Mouse (Mus musculus): ENCODE data around the gene Frmpd3. TPM values are rescaled to one million over a fixed set of nuclear protein-coding genes. Genes with fewer than 3 reads are reported as not detected.
"Not testable (repeated sequence)": the region's sequence is repeated elsewhere in the genome, so short reads cannot be mapped to it uniquely, and the experiment has no call there.

Gene Frmpd3
- polyA plus RNA-seq (2015; fragmentation: Nextera tagmentation; extraction: Ambion mirVana): 0.03 TPM in 1 of 2 replicates, not detected in the other

DNA sequence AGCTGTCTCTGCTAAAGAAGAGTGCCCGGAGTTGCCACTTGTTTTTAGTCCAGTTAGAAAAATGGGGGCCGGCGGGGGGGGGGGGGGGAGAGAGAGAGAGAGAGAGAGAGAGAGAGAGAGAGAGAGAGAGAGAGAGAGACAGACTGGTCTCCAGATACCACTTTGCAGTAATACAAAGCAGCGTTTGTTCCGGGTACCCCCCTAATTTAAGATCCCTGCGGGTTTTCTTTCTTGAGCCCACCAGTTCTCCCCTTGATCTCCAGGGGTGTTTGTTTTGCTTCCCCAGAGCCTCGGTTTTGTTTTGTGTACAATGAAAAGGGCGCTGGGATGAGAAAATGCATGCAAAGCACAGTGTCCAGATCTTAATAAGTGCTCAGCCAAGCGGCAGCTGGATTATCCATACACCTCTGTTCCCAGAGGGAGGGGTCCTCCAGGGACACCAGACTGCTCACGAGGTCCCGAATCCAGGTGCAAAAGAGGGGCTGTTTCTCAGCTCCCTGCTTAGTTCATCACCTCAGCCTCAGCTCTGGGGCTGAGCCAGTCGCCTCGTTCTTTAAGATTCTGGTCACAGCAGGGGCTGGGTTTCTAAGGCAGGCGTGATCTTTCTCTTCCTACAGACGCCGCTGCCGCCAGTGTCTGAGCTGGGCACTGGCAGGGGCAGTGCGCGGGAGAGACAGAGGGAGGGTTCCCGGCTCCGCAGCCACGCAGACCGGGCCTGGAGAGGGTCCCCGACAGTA lies at the start of gene Frmpd3:
Frmpd3 (plus strand) TSS at position 608 of the 737 bp plus-strand sequence.
- ATAC-seq (ENCODE audit: low read depth): peak; percentile 45; the same call in 1 of the 2 replicates
- Histone ChIP-seq H3K27ac (ENCODE audit: low read length) (no peak within 1 kb of the TSS), H3K4me3 (ENCODE audit: low read length) (peak within 1 kb of the TSS; percentile 37), H3K4me1 (replicated peaks; ENCODE audit: control insufficient read depth, insufficient read depth, low read length) (no peaks in the 10 kb centered on the region), H3K9me3 (ENCODE audit: control insufficient read depth, low read length) (no peaks in the 10 kb centered on the region), H3K27me3 (ENCODE audit: control insufficient read depth, insufficient read depth, low read depth, low read length) (peaks cover 21% of the 10 kb centered on the region), H3K9ac (ENCODE audit: low read length) (peak within 1 kb of the TSS; percentile 46; the same call in 1 of the 2 replicates), H3K4me2 (ENCODE audit: low read depth, low read length) (peak within 1 kb of the TSS; percentile 55), H3K36me3 (ENCODE audit: control insufficient read depth, insufficient read depth, low read length) (no peaks in the 10 kb centered on the region)
- 13% methylated on average over 23 of the region's 24 CpGs for WGBS

DNA sequence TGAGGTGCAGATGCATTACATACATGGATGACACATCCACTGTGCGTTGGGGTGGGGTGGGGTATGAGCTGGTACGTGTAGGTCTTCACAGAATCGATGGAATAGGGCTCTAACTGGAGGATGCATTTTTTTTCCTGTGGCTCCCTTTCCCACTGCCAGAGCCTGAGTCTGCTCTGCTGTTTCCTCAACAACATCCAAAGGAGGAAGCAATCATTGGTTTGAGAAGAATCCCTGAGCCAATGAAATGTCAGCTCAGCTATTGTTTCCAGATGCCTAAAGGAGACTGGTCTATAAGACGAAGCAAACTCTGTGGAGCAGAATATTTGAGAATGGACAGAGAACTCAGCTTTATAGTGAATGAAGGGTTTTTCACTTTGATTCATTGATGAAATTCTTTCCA lies 38.3 kb upstream of the Frmpd3 start:
- peaks cover 2% of the 10 kb centered on the region for H3K27me3 ChIP-seq (ENCODE audit: control insufficient read depth, insufficient read depth, low read depth, low read length)
- ATAC-seq (ENCODE audit: low read depth): no peak

DNA sequence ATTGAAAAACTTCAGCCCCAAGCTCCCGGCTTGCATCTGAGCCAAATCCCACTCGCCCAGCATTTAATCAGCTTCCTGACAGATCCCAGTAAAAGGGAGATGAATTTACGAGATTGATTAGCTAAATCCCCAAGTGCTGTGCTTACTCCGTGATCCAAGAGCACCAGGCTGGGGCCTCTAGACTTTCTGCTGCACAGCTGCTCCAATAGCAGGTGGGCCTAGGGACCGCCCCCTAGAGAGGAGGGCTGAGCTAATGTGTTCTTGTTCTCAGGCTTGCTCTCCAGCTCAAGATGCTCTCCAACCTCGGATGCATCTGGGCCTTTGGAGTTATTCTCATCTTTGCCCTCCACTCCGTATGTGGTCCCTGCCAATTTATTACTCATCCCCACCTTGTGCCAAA lies 36.4 kb upstream of the Frmpd3 start:
- no peak overlapping the region for H3K4me3 ChIP-seq (ENCODE audit: low read length)
- peaks cover 2% of the 10 kb centered on the region for H3K27me3 ChIP-seq (ENCODE audit: control insufficient read depth, insufficient read depth, low read depth, low read length)
- no peak for ATAC-seq (ENCODE audit: low read depth)
- WGBS: 62% methylated on average over 7 of the region's 7 CpGs
- H3K36me3 ChIP-seq (ENCODE audit: control insufficient read depth, insufficient read depth, low read length): no peaks in the 10 kb centered on the region
- H3K9ac ChIP-seq (ENCODE audit: low read length): no peak overlapping the region
- H3K4me2 ChIP-seq (ENCODE audit: low read depth, low read length): no peak overlapping the region
- no peaks in the 10 kb centered on the region for H3K4me1 ChIP-seq (replicated peaks; ENCODE audit: control insufficient read depth, insufficient read depth, low read length)
- no peaks in the 10 kb centered on the region for H3K9me3 ChIP-seq (ENCODE audit: control insufficient read depth, low read length)
- no peak overlapping the region for H3K27ac ChIP-seq (ENCODE audit: low read length)

More for the DNA sequence above, 38.3 kb upstream of the Frmpd3 start:
- H3K4me1 ChIP-seq (replicated peaks; ENCODE audit: control insufficient read depth, insufficient read depth, low read length): no peaks in the 10 kb centered on the region
- no peak overlapping the region for H3K9ac ChIP-seq (ENCODE audit: low read length)
- H3K36me3 ChIP-seq (ENCODE audit: control insufficient read depth, insufficient read depth, low read length): no peaks in the 10 kb centered on the region
- 65% methylated on average over 4 of the region's 4 CpGs for WGBS
- no peaks in the 10 kb centered on the region for H3K9me3 ChIP-seq (ENCODE audit: control insufficient read depth, low read length)
- no peak overlapping the region for H3K4me3 ChIP-seq (ENCODE audit: low read length)
- H3K4me2 ChIP-seq (ENCODE audit: low read depth, low read length): no peak overlapping the region
- no peak overlapping the region for H3K27ac ChIP-seq (ENCODE audit: low read length)

DNA sequence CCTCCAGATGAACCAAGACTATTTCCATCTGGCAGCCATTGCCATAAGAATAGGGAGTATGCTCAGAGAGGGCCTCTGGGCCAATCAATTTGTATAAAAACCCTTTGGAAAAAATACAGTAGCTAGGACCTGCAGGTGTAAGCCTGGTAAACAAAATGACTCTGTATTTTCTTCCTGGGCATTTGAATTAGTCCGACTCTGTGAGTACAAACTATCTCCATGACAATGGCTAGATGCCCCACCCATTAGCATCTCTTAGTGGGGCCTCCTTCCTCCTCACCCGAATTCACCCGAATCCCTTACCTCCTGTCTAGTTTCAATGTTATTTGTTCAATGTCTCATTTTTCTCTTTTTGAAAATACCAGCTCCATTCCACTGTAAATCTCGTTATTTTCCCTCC lies 24.1 kb upstream of the Frmpd3 start:
- Histone ChIP-seq H3K4me1 (replicated peaks; ENCODE audit: control insufficient read depth, insufficient read depth, low read length) (no peaks in the 10 kb centered on the region), H3K9me3 (ENCODE audit: control insufficient read depth, low read length) (no peaks in the 10 kb centered on the region), H3K4me3 (ENCODE audit: low read length) (no peak overlapping the region), H3K4me2 (ENCODE audit: low read depth, low read length) (no peak overlapping the region), H3K27ac (ENCODE audit: low read length) (no peak overlapping the region), H3K9ac (ENCODE audit: low read length) (no peak overlapping the region), H3K27me3 (ENCODE audit: control insufficient read depth, insufficient read depth, low read depth, low read length) (no peaks in the 10 kb centered on the region; the same call in 1 of the 2 replicates), H3K36me3 (ENCODE audit: control insufficient read depth, insufficient read depth, low read length) (no peaks in the 10 kb centered on the region)
- ATAC-seq (ENCODE audit: low read depth): no peak
- 76% methylated on average over 4 of the region's 4 CpGs for WGBS

DNA sequence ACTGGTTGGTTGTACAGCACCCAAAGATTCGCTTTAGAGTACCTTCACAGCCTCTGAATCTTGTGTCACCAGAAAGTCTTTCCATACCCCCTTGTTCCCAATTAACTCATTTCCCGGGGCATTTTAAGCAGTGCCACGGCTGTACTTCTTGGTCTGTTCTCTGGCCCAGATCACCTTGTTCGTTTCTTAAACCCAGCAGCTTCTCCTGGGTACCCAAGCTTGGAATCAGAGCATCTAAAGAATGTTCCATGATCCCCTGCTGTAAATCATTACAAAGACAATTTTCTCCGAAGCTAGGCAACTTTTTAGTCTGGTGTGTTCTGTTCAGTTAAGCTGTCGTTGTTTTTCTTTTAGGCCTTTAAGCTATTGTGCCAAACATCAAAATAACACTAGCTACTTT lies 22.9 kb upstream of the Frmpd3 start:
- Histone ChIP-seq H3K27me3 (ENCODE audit: control insufficient read depth, insufficient read depth, low read depth, low read length) (no peaks in the 10 kb centered on the region; the same call in 1 of the 2 replicates), H3K4me1 (replicated peaks; ENCODE audit: control insufficient read depth, insufficient read depth, low read length) (no peaks in the 10 kb centered on the region), H3K9me3 (ENCODE audit: control insufficient read depth, low read length) (no peaks in the 10 kb centered on the region), H3K36me3 (ENCODE audit: control insufficient read depth, insufficient read depth, low read length) (no peaks in the 10 kb centered on the region), H3K4me3 (ENCODE audit: low read length) (no peak overlapping the region), H3K9ac (ENCODE audit: low read length) (no peak overlapping the region), H3K4me2 (ENCODE audit: low read depth, low read length) (no peak overlapping the region), H3K27ac (ENCODE audit: low read length) (no peak overlapping the region)
- ATAC-seq (ENCODE audit: low read depth): no peak
- WGBS: 83% methylated on average over 6 of the region's 6 CpGs

DNA sequence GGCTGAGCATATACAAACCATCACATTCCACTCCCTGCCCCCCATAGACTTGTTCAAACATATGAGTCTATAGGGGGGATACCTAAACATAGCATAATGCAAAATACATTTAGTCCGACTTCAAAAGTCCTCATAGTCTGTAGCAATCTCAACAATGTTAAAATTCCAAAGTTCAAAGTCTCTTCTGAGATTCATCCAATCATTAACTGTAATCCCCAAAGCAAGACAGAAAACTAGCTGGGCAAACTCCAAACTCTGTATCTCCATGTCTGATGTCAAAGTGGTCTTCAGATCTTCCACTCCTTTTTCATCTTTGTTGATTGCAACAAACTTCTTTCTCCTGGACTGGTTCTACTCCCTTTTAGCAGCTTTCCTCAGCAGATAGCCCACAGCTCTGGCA lies 21.4 kb upstream of the Frmpd3 start:
- WGBS: 77% methylated on average over 1 of the region's 1 CpGs
- ATAC-seq (ENCODE audit: low read depth); H3K4me1 ChIP-seq (replicated peaks; ENCODE audit: control insufficient read depth, insufficient read depth, low read length): not testable (repeated sequence)

DNA sequence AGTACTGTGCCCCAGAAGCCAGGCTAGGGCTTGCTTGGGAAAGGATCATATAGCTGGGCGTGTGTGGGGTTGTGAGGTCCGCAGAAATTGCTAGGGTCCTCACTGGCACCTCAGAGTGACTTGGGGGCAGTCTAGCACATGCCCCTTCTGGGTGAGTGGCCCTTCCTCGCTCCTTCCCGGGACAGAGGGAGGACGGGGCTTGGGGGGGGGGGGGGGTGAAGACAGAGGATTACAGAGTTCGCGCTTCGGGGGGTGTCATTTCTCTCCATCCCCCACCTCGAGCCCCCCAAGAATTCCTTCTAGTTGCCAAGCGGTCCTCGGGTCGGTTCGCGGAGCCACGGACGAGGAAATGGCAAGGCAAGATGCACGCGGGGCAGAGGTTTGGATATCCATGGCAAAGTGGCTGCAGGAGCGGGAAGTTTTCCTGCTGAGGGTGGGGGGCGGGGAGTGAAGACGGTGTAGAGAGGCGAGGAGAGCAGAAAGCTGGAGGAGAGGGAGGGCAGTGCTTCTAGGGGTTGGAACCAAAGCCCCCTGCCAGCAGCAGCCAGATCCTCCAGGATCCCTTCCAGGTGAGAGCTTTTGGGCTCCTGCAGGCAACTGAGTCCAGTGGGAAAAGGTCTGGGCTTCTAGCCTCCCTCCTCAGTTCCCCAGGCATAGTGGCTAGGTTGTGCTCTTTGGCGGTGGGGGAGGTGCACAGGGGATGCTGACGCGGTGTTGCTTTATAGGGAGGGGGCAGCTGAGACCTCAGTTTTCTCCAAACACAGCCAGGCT lies 515 bp downstream of the Frmpd3 start:
- WGBS: 19% methylated on average over 23 of the region's 25 CpGs
- Histone ChIP-seq H3K36me3 (ENCODE audit: control insufficient read depth, insufficient read depth, low read length) (no peaks in the 10 kb centered on the region), H3K27ac (ENCODE audit: low read length) (no peak overlapping the region), H3K27me3 (ENCODE audit: control insufficient read depth, insufficient read depth, low read depth, low read length) (peaks cover 21% of the 10 kb centered on the region), H3K9me3 (ENCODE audit: control insufficient read depth, low read length) (no peaks in the 10 kb centered on the region), H3K4me1 (replicated peaks; ENCODE audit: control insufficient read depth, insufficient read depth, low read length) (no peaks in the 10 kb centered on the region), H3K4me3 (ENCODE audit: low read length) (peak overlapping the region; percentile 37), H3K4me2 (ENCODE audit: low read depth, low read length) (peak overlapping the region; percentile 55), H3K9ac (ENCODE audit: low read length) (peak overlapping the region; percentile 46; the same call in 1 of the 2 replicates)
- no peak for ATAC-seq (ENCODE audit: low read depth)

More for the DNA sequence above, 21.4 kb upstream of the Frmpd3 start:
- not testable (repeated sequence) for H3K27me3 ChIP-seq (ENCODE audit: control insufficient read depth, insufficient read depth, low read depth, low read length); H3K9ac ChIP-seq (ENCODE audit: low read length); H3K27ac ChIP-seq (ENCODE audit: low read length); H3K36me3 ChIP-seq (ENCODE audit: control insufficient read depth, insufficient read depth, low read length); H3K9me3 ChIP-seq (ENCODE audit: control insufficient read depth, low read length); H3K4me3 ChIP-seq (ENCODE audit: low read length); H3K4me2 ChIP-seq (ENCODE audit: low read depth, low read length)

DNA sequence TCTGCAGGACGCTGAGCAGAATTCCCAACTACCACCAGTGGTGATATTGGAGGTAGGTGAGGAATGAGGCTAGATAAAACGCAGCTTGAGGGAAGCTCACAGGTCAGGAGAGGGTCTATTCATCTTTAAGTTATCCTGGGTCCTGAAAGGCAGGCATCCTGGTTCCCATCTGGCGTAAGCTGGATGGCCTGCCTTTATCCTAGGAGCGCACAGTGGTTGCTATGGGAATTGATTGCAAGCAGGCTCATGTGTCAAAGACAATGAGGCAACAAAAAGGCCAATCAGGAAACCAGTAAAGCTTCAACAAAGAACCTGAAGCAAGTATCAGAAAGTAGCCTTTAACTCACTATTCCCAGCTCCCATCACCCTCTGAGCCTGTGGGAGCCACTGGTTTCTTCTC lies 33.6 kb downstream of the Frmpd3 start:
- H3K4me2 ChIP-seq (ENCODE audit: low read depth, low read length): no peak overlapping the region
- H3K36me3 ChIP-seq (ENCODE audit: control insufficient read depth, insufficient read depth, low read length): no peaks in the 10 kb centered on the region
- no peak overlapping the region for H3K9ac ChIP-seq (ENCODE audit: low read length)
- no peak for ATAC-seq (ENCODE audit: low read depth)
- H3K4me3 ChIP-seq (ENCODE audit: low read length): no peak overlapping the region
- no peaks in the 10 kb centered on the region; the same call in 1 of the 2 replicates for H3K27me3 ChIP-seq (ENCODE audit: control insufficient read depth, insufficient read depth, low read depth, low read length)
- no peak overlapping the region for H3K27ac ChIP-seq (ENCODE audit: low read length)
- H3K9me3 ChIP-seq (ENCODE audit: control insufficient read depth, low read length): no peaks in the 10 kb centered on the region
- no peaks in the 10 kb centered on the region for H3K4me1 ChIP-seq (replicated peaks; ENCODE audit: control insufficient read depth, insufficient read depth, low read length)
- 21% methylated on average over 4 of the region's 4 CpGs for WGBS

DNA sequence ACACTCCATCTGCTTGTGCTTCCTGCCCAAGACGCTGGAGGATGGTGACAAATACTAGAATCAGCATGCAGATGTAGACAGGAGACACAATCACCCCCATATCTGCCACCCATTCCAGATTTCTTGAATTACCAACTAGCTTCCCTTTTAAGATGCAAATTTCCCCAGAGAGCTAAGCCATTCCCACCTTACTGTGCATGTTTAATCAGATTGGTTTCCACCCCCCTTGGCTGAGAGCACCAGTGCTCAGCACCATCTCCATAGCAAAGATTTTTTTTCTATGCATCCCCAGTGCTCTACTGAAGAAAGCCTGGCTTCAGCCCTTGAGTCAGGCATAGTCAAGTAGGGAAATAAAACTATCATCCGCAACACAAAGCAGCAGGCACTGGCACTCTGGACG lies 57.9 kb downstream of the Frmpd3 start:
- Histone ChIP-seq H3K27ac (ENCODE audit: low read length) (no peak overlapping the region), H3K4me1 (replicated peaks; ENCODE audit: control insufficient read depth, insufficient read depth, low read length) (no peaks in the 10 kb centered on the region), H3K4me3 (ENCODE audit: low read length) (no peak overlapping the region), H3K9me3 (ENCODE audit: control insufficient read depth, low read length) (no peaks in the 10 kb centered on the region), H3K9ac (ENCODE audit: low read length) (no peak overlapping the region), H3K36me3 (ENCODE audit: control insufficient read depth, insufficient read depth, low read length) (no peaks in the 10 kb centered on the region), H3K27me3 (ENCODE audit: control insufficient read depth, insufficient read depth, low read depth, low read length) (peaks cover 2% of the 10 kb centered on the region; the same call in 1 of the 2 replicates), H3K4me2 (ENCODE audit: low read depth, low read length) (no peak overlapping the region)
- WGBS: 39% methylated on average over 3 of the region's 3 CpGs
- no peak for ATAC-seq (ENCODE audit: low read depth)
